Mouse (Mus musculus): ENCODE measurements around the gene Fam111a. TPM values are rescaled to one million over a fixed set of nuclear protein-coding genes. Genes with fewer than 3 reads are reported as not detected.

The Fam111a gene
- polyA plus RNA-seq, 1 experiment from 2014 or later: 12.4 TPM

GRCm38 (mm10) chr19:12595530-12596289, 50.2 kb downstream of the Fam111a start:
- Histone ChIP-seq H3K9me3 (replicated peaks) (no peaks in the 10 kb centered on the region), H3K9ac (peak overlapping the region; percentile 75), H3K4me3 (peak overlapping the region; percentile 63), H3K27me3 (peaks cover 5% of the 10 kb centered on the region; the same call in 1 of the 2 replicates), H3K4me2 (peak overlapping the region; percentile 98), H3K36me3 (ENCODE audit: poor library complexity, severe bottlenecking) (no peaks in the 10 kb centered on the region), H3K27ac (no peak overlapping the region; the same call in 1 of the 2 replicates), H3K4me1 (peaks cover 11% of the 10 kb centered on the region; the same call in 1 of the 2 replicates)
- ATAC-seq: peak; percentile 89
- WGBS: under 1% methylated on average over 49 of the region's 49 CpGs

- ATAC-seq: peak; percentile 66
- Histone ChIP-seq H3K9ac (peak overlapping the region; percentile 75), H3K27me3 (peaks cover 5% of the 10 kb centered on the region; the same call in 1 of the 2 replicates), H3K36me3 (ENCODE audit: poor library complexity, severe bottlenecking) (no peaks in the 10 kb centered on the region), H3K4me3 (peak overlapping the region; percentile 63), H3K9me3 (replicated peaks) (no peaks in the 10 kb centered on the region), H3K27ac (no peak overlapping the region), H3K4me1 (peaks cover 11% of the 10 kb centered on the region; the same call in 1 of the 2 replicates), H3K4me2 (peak overlapping the region; percentile 98)
- WGBS: 16% methylated on average over 23 of the region's 23 CpGs
These were observed 50.9 kb downstream of the Fam111a start for GRCm38 (mm10) chr19:12596290-12597072.

GRCm38 (mm10) chr19:12597073-12597405, 51.5 kb downstream of the Fam111a start:
- 0 out of 2 replicates have a peak overlapping the region, but pooled peaks have one; percentile 63 for H3K4me3 ChIP-seq
- H3K4me2 ChIP-seq: peak overlapping the region; percentile 98
- peaks cover 5% of the 10 kb centered on the region; the same call in 1 of the 2 replicates for H3K27me3 ChIP-seq
- 83% methylated on average over 3 of the region's 3 CpGs for WGBS
- no peaks in the 10 kb centered on the region for H3K9me3 ChIP-seq (replicated peaks)
- H3K36me3 ChIP-seq (ENCODE audit: poor library complexity, severe bottlenecking): no peaks in the 10 kb centered on the region
- peaks cover 11% of the 10 kb centered on the region; the same call in 1 of the 2 replicates for H3K4me1 ChIP-seq
- H3K27ac ChIP-seq: no peak overlapping the region
- no peak for ATAC-seq
- no peak overlapping the region for H3K9ac ChIP-seq

- no peak overlapping the region for H3K4me3 ChIP-seq
- H3K27ac ChIP-seq: no peak overlapping the region
- no peak overlapping the region for H3K4me2 ChIP-seq
- peaks cover 11% of the 10 kb centered on the region; the same call in 1 of the 2 replicates for H3K4me1 ChIP-seq
- no peaks in the 10 kb centered on the region for H3K36me3 ChIP-seq (ENCODE audit: poor library complexity, severe bottlenecking)
- no peaks in the 10 kb centered on the region for H3K9me3 ChIP-seq (replicated peaks)
- H3K27me3 ChIP-seq: peaks cover 5% of the 10 kb centered on the region; the same call in 1 of the 2 replicates
- no peak for ATAC-seq
- WGBS: 71% methylated on average over 3 of the region's 3 CpGs
- no peak overlapping the region for H3K9ac ChIP-seq
These were observed 53.1 kb downstream of the Fam111a start for GRCm38 (mm10) chr19:12598674-12599073.

GRCm38 (mm10) chr19:12599674-12600073, 54.1 kb downstream of the Fam111a start, which contains the start of gene Gm4952:
TSS of gene Gm4952 (plus strand) at chr19:12599974.
- H3K36me3 ChIP-seq (ENCODE audit: poor library complexity, severe bottlenecking): no peaks in the 10 kb centered on the region
- WGBS: 73% methylated on average over 1 of the region's 1 CpGs
- no peak within 1 kb of the TSS for H3K4me3 ChIP-seq
- H3K4me2 ChIP-seq: no peak within 1 kb of the TSS
- H3K27ac ChIP-seq: no peak within 1 kb of the TSS
- no peaks in the 10 kb centered on the region for H3K9me3 ChIP-seq (replicated peaks)
- peaks cover 11% of the 10 kb centered on the region; the same call in 1 of the 2 replicates for H3K4me1 ChIP-seq
- H3K9ac ChIP-seq: no peak within 1 kb of the TSS
- no peak for ATAC-seq
- peaks cover 5% of the 10 kb centered on the region; the same call in 1 of the 2 replicates for H3K27me3 ChIP-seq

GRCm38 (mm10) chr19:12600684-12601480, 55.3 kb downstream of the Fam111a start:
- no peak for ATAC-seq
- no peaks in the 10 kb centered on the region for H3K9me3 ChIP-seq (replicated peaks)
- H3K4me1 ChIP-seq: peaks cover 6% of the 10 kb centered on the region; the same call in 1 of the 2 replicates
- WGBS: 51% methylated on average over 2 of the region's 2 CpGs
- no peak overlapping the region for H3K4me3 ChIP-seq
- no peak overlapping the region for H3K4me2 ChIP-seq
- H3K27me3 ChIP-seq: peaks cover 5% of the 10 kb centered on the region; the same call in 1 of the 2 replicates
- H3K9ac ChIP-seq: no peak overlapping the region
- no peaks in the 10 kb centered on the region for H3K36me3 ChIP-seq (ENCODE audit: poor library complexity, severe bottlenecking)
- H3K27ac ChIP-seq: no peak overlapping the region

GRCm38 (mm10) chr19:12608336-12608735, 62.8 kb downstream of the Fam111a start:
- H3K36me3 ChIP-seq (ENCODE audit: poor library complexity, severe bottlenecking): no peaks in the 10 kb centered on the region
- H3K27ac ChIP-seq: no peak overlapping the region
- no peak overlapping the region for H3K9ac ChIP-seq
- ATAC-seq: no peak
- no peak overlapping the region for H3K4me3 ChIP-seq
- no peaks in the 10 kb centered on the region for H3K4me1 ChIP-seq
- H3K27me3 ChIP-seq: no peaks in the 10 kb centered on the region
- no peaks in the 10 kb centered on the region for H3K9me3 ChIP-seq (replicated peaks)
- no peak overlapping the region for H3K4me2 ChIP-seq

GRCm38 (mm10) chr19:12613646-12614045, 68.1 kb downstream of the Fam111a start:
- no peak overlapping the region for H3K4me3 ChIP-seq
- no peak overlapping the region for H3K4me2 ChIP-seq
- WGBS: 82% methylated on average over 1 of the region's 1 CpGs
- no peaks in the 10 kb centered on the region for H3K36me3 ChIP-seq (ENCODE audit: poor library complexity, severe bottlenecking)
- H3K4me1 ChIP-seq: no peaks in the 10 kb centered on the region
- H3K9me3 ChIP-seq (replicated peaks): no peaks in the 10 kb centered on the region
- no peak overlapping the region for H3K9ac ChIP-seq
- no peak overlapping the region for H3K27ac ChIP-seq
- H3K27me3 ChIP-seq: no peaks in the 10 kb centered on the region
- ATAC-seq: no peak

GRCm38 (mm10) chr19:12633176-12633575, 87.6 kb downstream of the Fam111a start, which contains the start of gene Glyat:
TSS of gene Glyat (plus strand) at chr19:12633308.
- Histone ChIP-seq H3K9ac (no peak within 1 kb of the TSS), H3K27ac (no peak within 1 kb of the TSS), H3K4me3 (no peak within 1 kb of the TSS), H3K9me3 (replicated peaks) (no peaks in the 10 kb centered on the region), H3K36me3 (ENCODE audit: poor library complexity, severe bottlenecking) (no peaks in the 10 kb centered on the region), H3K4me2 (no peak within 1 kb of the TSS), H3K4me1 (no peaks in the 10 kb centered on the region), H3K27me3 (no peaks in the 10 kb centered on the region)
- WGBS: 87% methylated on average over 4 of the region's 4 CpGs
- ATAC-seq: no peak

GRCm38 (mm10) chr19:12634259-12634658, 88.7 kb downstream of the Fam111a start:
- 84% methylated on average over 3 of the region's 3 CpGs for WGBS
- Histone ChIP-seq H3K9me3 (replicated peaks) (no peaks in the 10 kb centered on the region), H3K9ac (no peak overlapping the region), H3K27me3 (no peaks in the 10 kb centered on the region), H3K36me3 (ENCODE audit: poor library complexity, severe bottlenecking) (no peaks in the 10 kb centered on the region), H3K4me1 (no peaks in the 10 kb centered on the region), H3K4me3 (no peak overlapping the region), H3K27ac (no peak overlapping the region), H3K4me2 (no peak overlapping the region)
- no peak for ATAC-seq

GRCm38 (mm10) chr19:12634963-12635362, 89.4 kb downstream of the Fam111a start:
- H3K9ac ChIP-seq: no peak overlapping the region

More at GRCm38 (mm10) chr19:12634963-12635362, 89.4 kb downstream of the Fam111a start:
- Histone ChIP-seq H3K27me3 (no peaks in the 10 kb centered on the region), H3K27ac (no peak overlapping the region), H3K4me3 (no peak overlapping the region), H3K9me3 (replicated peaks) (no peaks in the 10 kb centered on the region), H3K4me2 (no peak overlapping the region), H3K4me1 (no peaks in the 10 kb centered on the region), H3K36me3 (ENCODE audit: poor library complexity, severe bottlenecking) (no peaks in the 10 kb centered on the region)
- ATAC-seq: no peak
- 92% methylated on average over 4 of the region's 4 CpGs for WGBS

All from forebrain, embryonic 13.5 days (tissue).